Mouse (Mus musculus): ENCODE measurements around the gene Gpr18. TPM values are rescaled to one million over a fixed set of nuclear protein-coding genes. Genes with fewer than 3 reads are reported as not detected.

Gene Gpr18
- total and polyA plus RNA-seq, 3 experiments: 33.5 to 46.2 (median 37.0) TPM

DNA sequence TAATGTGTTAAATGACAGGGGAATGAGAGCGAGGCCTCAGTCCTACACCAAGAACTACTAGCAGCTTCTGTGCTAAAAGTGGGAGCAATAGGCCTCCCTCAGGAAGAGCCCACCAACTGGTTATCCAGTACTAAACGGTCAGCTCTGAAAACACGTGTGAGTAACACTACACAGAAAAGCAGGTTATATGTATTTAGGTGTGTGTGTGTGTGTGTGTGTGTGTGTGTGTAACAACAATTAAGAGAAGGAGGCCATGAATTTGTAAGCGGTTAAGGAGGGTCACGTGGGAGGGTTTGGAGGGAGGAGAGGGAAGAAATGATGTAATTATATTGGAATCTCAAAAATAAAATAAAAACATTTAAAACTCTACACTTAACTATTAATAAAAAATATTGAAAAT is 438 bp downstream of the Gpr18 start:
- in situ Hi-C loops (cut with MboI; ENCODE audit: low pct_ligation_motif_present, low pct_unique_long_range_greater_than_20kb, low sequenced_read_pairs) (no loop called here), dilution Hi-C loops (cut with MboI; ENCODE audit: extremely low pct_ligation_motif_present, extremely low pct_unique_long_range_greater_than_20kb, low sequenced_read_pairs) (no loop called here)
- Histone ChIP-seq H3K9me3 (replicated peaks; ENCODE audit: low read length) (no peaks in the 10 kb centered on the region), H3K4me3 (replicated peaks in 1 of 3; ENCODE audit: low read depth in 2 of 3, low read length in 2 of 3, poor library complexity in 1 of 3) (peak overlapping the region; percentile 65 to 80 (median 68)), H3K4me2 (ENCODE audit: insufficient read depth, low read depth, poor library complexity, severe bottlenecking) (peak overlapping the region; percentile 99; the same call in 1 of the 2 replicates), H3K9ac (ENCODE audit: insufficient read depth, low read depth) (peak overlapping the region; percentile 88), H3K27me3 (replicated peaks) (no peaks in the 10 kb centered on the region), H3K4me1 (ENCODE audit: control insufficient read depth in 1 of 2, insufficient read depth in 2 of 2) (peaks cover 18 to 74% of the 10 kb centered on the region in 2 experiments), H3K36me3 (replicated peaks in 1 of 2; ENCODE audit: control insufficient read depth in 1 of 2, insufficient read depth in 1 of 2, low read length in 1 of 2) (peaks cover 19 to 48% of the 10 kb centered on the region in 2 experiments), H3K27ac (ENCODE audit: insufficient read depth, low read depth) (peak overlapping the region; percentile 87), H3K79me2 (replicated peaks; ENCODE audit: control insufficient read depth, extremely low read depth, insufficient read depth, poor library complexity, severe bottlenecking) (peaks cover 42% of the 10 kb centered on the region)
- TF ChIP-seq RCOR1 (conservative IDR thresholded peaks at IDR 0.05; ENCODE audit: low read depth, low read length) (no peak), POLR2A (IDR thresholded peaks at IDR 0.05; ENCODE audit: low read depth, low read length) (no peak), BHLHE40 (IDR thresholded peaks at IDR 0.05; ENCODE audit: low read depth, low read length) (peak; percentile 38; the same call in 1 of the 2 replicates), ETS1 (conservative IDR thresholded peaks at IDR 0.05; ENCODE audit: low read depth, low read length) (no peak), SMC3 (IDR thresholded peaks at IDR 0.05; ENCODE audit: low read depth, low read length) (no peak), CTCF (conservative IDR thresholded peaks at IDR 0.05 in 1 of 2, IDR thresholded peaks at IDR 0.05 in 1 of 2; ENCODE audit: low read depth in 2 of 2, low read length in 2 of 2) (no peak), MAFK (IDR thresholded peaks at IDR 0.05; ENCODE audit: insufficient replicate concordance, low read length) (no peak), CHD1 (IDR thresholded peaks at IDR 0.05; ENCODE audit: low read depth, low read length) (0 out of 2 replicates have a peak, but pooled peaks have one; percentile 13), USF2 (conservative IDR thresholded peaks at IDR 0.05; ENCODE audit: low read depth, low read length) (peak; percentile 76), RAD21 (IDR thresholded peaks at IDR 0.05; ENCODE audit: low read depth, low read length) (no peak), POLR2AphosphoS2 (IDR thresholded peaks at IDR 0.05; ENCODE audit: low read depth, low read length) (no peak), ZC3H11A (IDR thresholded peaks at IDR 0.05; ENCODE audit: low read depth, low read length) (no peak), NELFE (IDR thresholded peaks at IDR 0.05; ENCODE audit: low read depth, low read length) (no peak), ZMIZ1 (IDR thresholded peaks at IDR 0.05; ENCODE audit: low read depth, low read length) (no peak), USF1 (IDR thresholded peaks at IDR 0.05; ENCODE audit: low read depth, low read length) (peak; percentile 80), MEF2A (IDR thresholded peaks at IDR 0.05; ENCODE audit: borderline replicate concordance, low read depth, low read length) (no peak), ZNF384 (IDR thresholded peaks at IDR 0.05; ENCODE audit: low read depth, low read length) (no peak), MAZ (IDR thresholded peaks at IDR 0.05; ENCODE audit: low read depth, low read length) (no peak), MXI1 (IDR thresholded peaks at IDR 0.05; ENCODE audit: low read depth, low read length) (peak; percentile 85; the same call in 1 of the 2 replicates), TBP (conservative IDR thresholded peaks at IDR 0.05; ENCODE audit: low read depth, low read length) (no peak), TCF12 (IDR thresholded peaks at IDR 0.05; ENCODE audit: low read depth, low read length) (no peak), E2F4 (IDR thresholded peaks at IDR 0.05; ENCODE audit: insufficient replicate concordance, low read depth, low read length) (no peak), ZKSCAN1 (IDR thresholded peaks at IDR 0.05; ENCODE audit: borderline replicate concordance, low read depth, low read length) (no peak), GABPA (IDR thresholded peaks at IDR 0.05; ENCODE audit: insufficient replicate concordance, low read depth, low read length) (no peak), PAX5 (IDR thresholded peaks at IDR 0.05; ENCODE audit: low read length) (no peak), MAX (IDR thresholded peaks at IDR 0.05; ENCODE audit: low read length) (0 out of 2 replicates have a peak, but pooled peaks have one; percentile 35), JUN (IDR thresholded peaks at IDR 0.05; ENCODE audit: insufficient read depth, low read depth, low read length) (no peak), JUND (conservative IDR thresholded peaks at IDR 0.05; ENCODE audit: low read depth, low read length) (no peak), IRF4 (IDR thresholded peaks at IDR 0.05; ENCODE audit: low read depth, low read length) (no peak), CHD2 (IDR thresholded peaks at IDR 0.05; ENCODE audit: low read length) (no peak), UBTF (IDR thresholded peaks at IDR 0.05; ENCODE audit: low read depth, low read length) (no peak), HCFC1 (IDR thresholded peaks at IDR 0.05; ENCODE audit: low read depth, low read length) (no peak; the same call in 1 of the 2 replicates), SIN3A (IDR thresholded peaks at IDR 0.05; ENCODE audit: low read length) (no peak; the same call in 1 of the 2 replicates), KAT2A (IDR thresholded peaks at IDR 0.05; ENCODE audit: insufficient replicate concordance, low read length) (no peak), EP300 (IDR thresholded peaks at IDR 0.05; ENCODE audit: low read length) (no peak), NRF1 (IDR thresholded peaks at IDR 0.05; ENCODE audit: low read depth, low read length) (no peak), ELF1 (IDR thresholded peaks at IDR 0.05; ENCODE audit: low read depth, low read length) (no peak), MYC (IDR thresholded peaks at IDR 0.05; ENCODE audit: low read depth, low read length) (0 out of 2 replicates have a peak, but pooled peaks have one; percentile 46)
- DNase-seq (ENCODE audit: extremely low read depth): no peak
